Mouse (Mus musculus) G1E (cell line): Measurements from ENCODE around the gene Entpd7.

ENCODE experiments used
- CTCF ChIP-seq: IDR thresholded peaks from 2 replicates; pipeline ENCODE4 v1.5.1; 2012; ENCODE audit warnings: low read depth, low read length, inconsistent platforms, mixed read lengths
- GATA1 ChIP-seq: IDR thresholded peaks from 2 replicates; pipeline ENCODE4 v1.6.1; 2012; ENCODE audit warnings: borderline replicate concordance, low read length, inconsistent platforms, mixed read lengths

- TF ChIP-seq CTCF (no peak), GATA1 (no peak)
These were observed 42.2 kb upstream of the Entpd7 start for GRCm38 (mm10) chr19:43647261-43647660.
